Mouse (Mus musculus): Measurements from ENCODE around the gene Ldlrad3.

The Ldlrad3 gene

GRCm38 (mm10) chr2:102185069-102185950, 875 bp downstream of the Ldlrad3 start:
- no peak for DNase-seq (ENCODE audit: low read depth)

GRCm38 (mm10) chr2:102183720-102184480, 2.3 kb downstream of the Ldlrad3 start:
- no peak for DNase-seq (ENCODE audit: low read depth)

- DNase-seq (ENCODE audit: low read depth), result no peak
Observed at GRCm38 (mm10) chr2:102181459-102181858, 4.7 kb downstream of the Ldlrad3 start.

DNA sequence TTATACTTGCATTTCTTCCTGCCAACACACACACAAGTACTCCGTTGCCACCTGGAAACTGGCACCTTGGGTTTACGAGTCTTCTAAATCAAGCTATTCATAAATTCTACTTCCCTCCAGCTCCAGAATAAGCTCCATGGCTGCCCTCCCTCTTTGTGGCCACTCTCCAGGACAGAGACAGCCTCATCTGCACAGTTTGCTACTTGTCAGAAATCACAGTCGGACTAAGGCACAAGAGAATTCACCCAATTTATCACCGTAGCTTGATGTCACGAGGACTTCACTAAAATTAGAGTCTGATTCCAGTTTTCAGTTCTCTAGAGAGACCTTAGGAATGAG, 9.8 kb downstream of the Ldlrad3 start:
- no peak for DNase-seq (ENCODE audit: low read depth)

- DNase-seq (ENCODE audit: low read depth), result no peak
Observed at GRCm38 (mm10) chr2:102175741-102176433, 10.3 kb downstream of the Ldlrad3 start.

GRCm38 (mm10) chr2:102172458-102172857, 13.7 kb downstream of the Ldlrad3 start:
- DNase-seq (ENCODE audit: low read depth), result no peak

DNA sequence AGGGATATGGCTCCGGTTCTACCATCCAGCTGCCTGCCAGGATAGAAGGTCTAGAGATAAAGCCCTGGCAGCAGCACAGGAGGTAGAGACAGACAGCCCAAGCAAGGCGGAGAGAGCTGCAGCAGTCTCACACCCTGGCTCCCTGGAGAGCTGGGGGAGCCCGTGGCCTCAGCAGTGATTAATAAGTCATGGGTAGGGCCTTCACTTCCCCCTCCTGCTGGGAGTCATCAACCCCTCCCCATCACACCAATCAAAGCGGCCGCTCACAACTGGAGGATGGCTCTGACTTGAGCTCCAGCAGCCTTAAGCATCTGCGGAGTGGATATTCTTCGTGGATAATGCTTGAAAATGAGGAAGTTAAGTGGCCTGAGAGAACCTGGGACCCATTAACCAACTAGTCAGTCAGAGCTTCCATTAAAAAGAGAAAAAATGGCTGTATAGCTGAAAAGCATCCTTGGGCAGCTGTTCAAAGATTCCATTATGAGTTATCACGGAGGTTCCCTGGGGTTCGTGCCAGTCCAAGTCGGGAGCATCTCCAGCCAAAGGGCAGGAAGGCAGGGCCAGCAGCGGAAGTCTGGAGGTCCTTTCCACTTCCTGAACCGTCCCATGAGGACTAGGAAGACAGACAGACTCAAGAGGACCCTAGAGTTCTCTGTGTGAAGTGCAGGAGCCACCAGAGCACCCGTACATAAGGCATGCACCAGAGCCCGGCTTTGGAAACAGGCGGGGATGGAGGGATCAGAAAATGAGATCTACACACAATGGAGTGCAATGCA, 19.4 kb downstream of the Ldlrad3 start:
- no peak for DNase-seq (ENCODE audit: low read depth)

GRCm38 (mm10) chr2:102163106-102163505, 23.1 kb downstream of the Ldlrad3 start:
- DNase-seq (ENCODE audit: low read depth), result no peak

GRCm38 (mm10) chr2:102157555-102157954, 28.6 kb downstream of the Ldlrad3 start:
- DNase-seq (ENCODE audit: low read depth), result no peak

- DNase-seq (ENCODE audit: low read depth), result no peak
Observed at GRCm38 (mm10) chr2:102157010-102157409, 29.2 kb downstream of the Ldlrad3 start.

DNA sequence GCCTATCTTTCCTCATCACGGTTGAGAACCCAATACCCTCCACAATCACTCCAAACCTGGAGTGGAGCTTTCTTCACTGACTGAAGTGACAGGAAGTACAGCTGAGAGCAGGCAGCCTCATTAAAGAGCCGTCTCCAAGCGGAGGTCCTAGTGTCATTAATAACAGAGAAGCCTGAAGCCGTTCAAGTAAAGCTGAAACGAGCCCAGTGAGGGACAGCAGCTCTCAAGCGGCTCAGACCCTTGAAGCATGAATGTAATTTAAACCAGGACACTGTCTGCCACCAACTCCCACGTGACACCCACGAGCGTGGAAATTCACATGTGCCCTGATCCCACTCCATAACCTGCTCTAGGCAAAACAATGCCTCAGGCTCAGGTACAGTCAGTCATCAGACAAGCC, 29.7 kb downstream of the Ldlrad3 start:
- no peak for DNase-seq (ENCODE audit: low read depth)

DNA sequence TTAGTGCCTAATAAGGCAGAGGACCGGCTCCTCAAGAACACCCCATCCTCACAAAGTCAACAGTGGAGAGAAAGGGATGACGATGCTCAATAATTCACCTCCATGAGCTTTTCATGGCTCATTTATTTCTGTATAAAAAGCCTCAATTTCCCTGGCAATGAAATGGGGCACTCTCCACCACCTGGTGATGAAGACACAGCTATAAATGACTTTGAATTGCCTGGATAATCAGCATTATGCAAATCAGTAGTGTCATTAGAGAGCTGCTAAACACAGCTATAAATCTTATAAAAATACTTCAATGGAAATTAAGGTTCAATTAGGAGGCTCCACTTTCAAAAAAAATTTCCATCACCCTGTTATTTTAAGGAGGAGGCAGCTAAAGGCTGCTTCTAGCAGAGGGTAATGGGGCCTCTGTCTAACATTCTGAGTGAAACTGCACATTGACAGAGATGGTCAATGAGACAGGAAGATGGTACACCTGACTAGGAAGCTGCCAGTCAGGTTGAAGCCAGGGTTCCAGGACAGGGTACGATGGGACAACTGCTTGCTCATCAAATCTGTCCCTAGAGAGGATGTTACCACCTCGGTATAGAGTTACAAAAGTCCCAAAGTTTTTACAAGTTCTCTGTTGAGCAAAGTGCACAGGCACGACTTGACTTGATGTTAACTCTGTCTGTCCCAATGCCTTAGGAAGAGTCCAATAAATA, 30.7 kb downstream of the Ldlrad3 start:
- DNase-seq (ENCODE audit: low read depth), result no peak

- DNase-seq (ENCODE audit: low read depth), result no peak
Observed at GRCm38 (mm10) chr2:102154771-102155211, 31.4 kb downstream of the Ldlrad3 start.

DNA sequence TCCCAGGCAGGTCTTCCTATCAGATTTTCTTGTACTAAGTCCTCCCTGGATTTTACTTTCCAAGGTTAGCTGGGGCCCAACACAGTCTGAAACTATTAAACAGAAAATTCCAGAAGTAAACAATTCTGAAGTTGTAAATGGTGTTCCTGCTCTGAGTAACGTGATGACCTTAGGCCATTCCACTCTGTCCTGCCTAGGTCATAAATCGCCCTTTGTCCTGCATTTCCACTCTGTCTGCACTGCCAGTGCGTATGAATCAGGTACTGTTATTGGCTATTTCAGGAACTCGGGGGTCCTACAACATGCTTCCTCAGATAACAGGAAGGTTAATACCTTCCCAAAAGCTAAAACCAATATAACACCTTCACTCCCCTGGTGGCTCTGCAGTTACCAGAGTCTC, 31.9 kb downstream of the Ldlrad3 start:
- DNase-seq (ENCODE audit: low read depth), result no peak

DNA sequence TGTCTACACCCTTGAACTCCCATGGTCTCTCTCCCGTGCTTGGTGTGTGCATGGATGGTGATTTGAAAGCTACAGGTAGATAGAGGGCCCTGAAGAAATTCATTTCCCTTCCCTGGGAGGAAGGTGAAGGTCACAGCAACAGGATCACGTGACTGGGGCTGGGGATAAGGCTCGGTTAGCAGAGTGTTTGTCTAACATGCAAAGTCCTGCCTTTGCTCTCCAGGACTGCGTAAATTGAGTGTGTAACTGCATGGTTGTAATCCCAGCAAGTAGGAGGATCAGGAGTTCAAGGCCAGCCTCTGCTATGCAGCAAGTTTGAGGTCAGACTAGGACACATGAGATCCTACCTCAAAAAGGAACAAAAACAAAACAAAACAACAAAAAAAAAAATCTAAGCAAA, 32.7 kb downstream of the Ldlrad3 start:
- DNase-seq (ENCODE audit: low read depth), result no peak

- no peak for DNase-seq (ENCODE audit: low read depth)
Observed at GRCm38 (mm10) chr2:102152851-102153250, 33.3 kb downstream of the Ldlrad3 start.

- DNase-seq (ENCODE audit: low read depth), result no peak
Observed at GRCm38 (mm10) chr2:102149058-102149457, 37.1 kb downstream of the Ldlrad3 start.

GRCm38 (mm10) chr2:102148093-102148492, 38.1 kb downstream of the Ldlrad3 start:
- no peak for DNase-seq (ENCODE audit: low read depth)

DNA sequence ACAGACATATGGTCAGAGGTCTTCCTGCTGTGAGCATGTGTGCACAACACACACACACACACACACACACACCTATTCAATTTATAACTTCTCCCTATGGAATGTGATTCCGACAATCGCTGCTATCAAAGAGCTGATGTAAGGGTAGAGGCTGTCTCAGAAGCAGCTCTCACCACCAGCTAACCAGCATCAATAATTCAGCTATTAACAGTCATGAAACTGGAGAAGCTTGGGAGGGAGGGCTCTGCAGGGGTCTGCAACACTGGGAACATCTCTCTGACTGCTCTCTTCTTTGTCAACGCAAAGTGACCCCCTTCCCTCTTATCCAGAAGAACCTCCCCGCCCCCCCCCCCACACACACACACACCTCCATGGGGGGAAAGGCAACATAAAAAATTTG, 38.6 kb downstream of the Ldlrad3 start:
- DNase-seq (ENCODE audit: low read depth), result no peak

GRCm38 (mm10) chr2:102146386-102146785, 39.8 kb downstream of the Ldlrad3 start:
- DNase-seq (ENCODE audit: low read depth), result no peak

DNA sequence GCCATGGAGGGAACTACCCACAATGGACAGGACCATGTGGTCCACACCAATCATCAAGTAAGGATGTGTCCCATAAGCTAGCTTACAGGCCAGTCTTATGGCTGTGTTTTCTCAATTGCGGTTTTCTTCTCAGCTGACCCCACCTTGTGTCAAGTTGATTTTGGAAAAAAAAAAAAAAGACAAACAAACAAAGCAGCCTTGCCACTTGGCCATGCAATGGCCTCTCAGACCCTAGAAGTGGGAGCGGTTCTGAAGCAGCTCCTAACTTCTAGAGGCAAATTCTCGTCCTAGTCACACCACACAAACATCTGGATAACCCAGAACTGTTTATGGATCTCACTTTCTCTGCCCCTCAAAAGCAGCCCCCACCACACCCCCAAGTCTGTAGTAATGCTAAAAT, 41.1 kb downstream of the Ldlrad3 start:
- DNase-seq (ENCODE audit: low read depth), result no peak
